Mouse (Mus musculus) intestine, embryonic 15.5 days (tissue): Measurements from ENCODE around the gene Trim8. TPM values are rescaled to one million over a fixed set of nuclear protein-coding genes. Genes with fewer than 3 reads are reported as not detected.
A peak's percentile ranks its signal among the peaks of the same experiment; 100 is the strongest.

Source experiments
- ATAC-seq: fragments of 200-750 bp; cut with Nextera tagmentation; 2 replicates; pipeline ENCODE4 v1.8.0; 2017; ENCODE audit warnings: moderate TSS enrichment, moderate library complexity
- H3K27ac ChIP-seq: fragments of 300-500 bp; sonication (generic); 2 replicates; pipeline ENCODE4 v1.5.1; 2015; ENCODE audit warnings: mild to moderate bottlenecking, inconsistent platforms
- H3K27me3 ChIP-seq: fragments of 300-500 bp; sonication (generic); replicated peaks from 2 replicates; pipeline ENCODE4 v1.6.1; 2015; ENCODE audit warnings: inconsistent platforms
- H3K36me3 ChIP-seq: fragments of 300-500 bp; sonication (generic); 2 replicates; pipeline ENCODE4 v1.6.1; 2015; ENCODE audit warnings: inconsistent platforms
- H3K4me1 ChIP-seq: fragments of 300-500 bp; sonication (generic); replicated peaks from 2 replicates; pipeline ENCODE4 v1.6.1; 2015; ENCODE audit warnings: inconsistent platforms
- H3K4me2 ChIP-seq: fragments of 300-500 bp; sonication (generic); replicated peaks from 2 replicates; pipeline ENCODE4 v1.6.1; 2015; ENCODE audit warnings: mild to moderate bottlenecking, inconsistent platforms
- H3K4me3 ChIP-seq: fragments of 300-500 bp; sonication (generic); replicated peaks from 2 replicates; pipeline ENCODE4 v1.5.1; 2015; ENCODE audit warnings: inconsistent platforms
- H3K9ac ChIP-seq: fragments of 300-500 bp; sonication (generic); 2 replicates; pipeline ENCODE4 v1.6.1; 2015; ENCODE audit warnings: inconsistent platforms
- H3K9me3 ChIP-seq: fragments of 300-500 bp; sonication (generic); 2 replicates; pipeline ENCODE4 v1.6.1; 2016; ENCODE audit warnings: inconsistent platforms
- WGBS: fragments of 180-500 bp; shearing (Covaris S2); methylation state at CpG from one replicate; pipeline ENCODE4 v1.1.7; 2015; 5-methylcytosine and 5-hydroxymethylcytosine counted together
- polyA plus RNA-seq: library from polyadenylated mRNA; unstranded; fragments of >200 nt; fragmentation: Nextera tagmentation; extraction: Ambion mirVana; gene quantifications from 2 replicates; pipeline ENCODE4 v1.2.1, GENCODE M21; 2015

Trim8 gene
- polyA plus RNA-seq, 1 experiment from 2014 or later = 16.4 TPM

DNA sequence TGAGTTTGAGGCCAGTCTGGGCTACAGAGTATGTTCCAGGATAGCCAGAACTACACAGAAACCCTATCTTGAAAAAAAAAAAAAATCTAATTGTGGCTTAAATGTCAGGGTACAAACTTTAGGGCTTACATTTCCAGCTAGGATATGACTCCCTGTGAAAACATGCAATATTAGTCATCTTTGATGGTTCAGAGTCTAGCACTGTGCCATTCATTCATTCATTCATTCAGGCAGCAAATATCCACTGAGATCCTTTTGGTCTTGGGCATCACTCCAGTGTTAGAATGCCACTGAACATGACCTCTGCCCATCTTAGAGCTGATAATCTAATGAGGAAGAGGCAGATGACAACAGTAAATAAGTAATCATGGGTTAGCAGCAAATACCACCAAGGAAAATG, 20.2 kb downstream of the Trim8 start:
- H3K27ac ChIP-seq = no peak overlapping the region
- no peaks in the 10 kb centered on the region for H3K27me3 ChIP-seq
- no peaks in the 10 kb centered on the region for H3K9me3 ChIP-seq
- ATAC-seq = no peak
- peaks cover 62% of the 10 kb centered on the region for H3K4me1 ChIP-seq
- H3K36me3 ChIP-seq = no peaks in the 10 kb centered on the region; the same call in 1 of the 2 replicates
- H3K9ac ChIP-seq = no peak overlapping the region
- H3K4me2 ChIP-seq = no peak overlapping the region
- no peak overlapping the region for H3K4me3 ChIP-seq

DNA sequence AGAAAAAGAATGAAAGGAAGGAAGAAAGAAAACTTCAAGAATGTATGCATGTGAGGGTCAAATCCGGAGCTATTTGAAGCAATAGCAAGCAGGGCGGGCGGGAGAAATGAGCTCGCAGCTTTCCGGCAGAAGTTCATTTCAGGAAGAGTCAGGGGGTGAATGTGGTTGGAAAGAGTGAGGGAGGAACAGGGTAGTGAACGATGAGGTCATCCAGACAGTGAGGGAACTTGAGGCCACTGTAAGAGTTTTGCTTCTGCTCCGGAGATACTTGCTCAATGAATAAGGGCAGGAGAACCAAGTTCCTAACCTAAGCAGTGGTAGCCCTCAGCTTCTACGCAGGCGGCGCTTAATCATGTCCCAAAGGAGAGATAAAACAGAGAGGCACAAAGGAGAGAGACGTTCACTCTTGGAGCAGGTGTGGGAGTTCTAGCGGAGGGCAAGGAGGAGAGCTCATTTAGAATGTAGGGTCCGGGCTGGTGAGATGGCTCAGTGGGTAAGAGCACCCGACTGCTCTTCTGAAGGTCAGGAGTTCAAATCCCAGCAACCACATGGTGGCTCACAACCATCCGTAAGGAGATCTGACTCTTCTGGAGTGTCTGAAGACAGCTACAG, 21.0 kb downstream of the Trim8 start:
- Histone ChIP-seq H3K4me1 (peaks cover 53% of the 10 kb centered on the region), H3K27me3 (no peaks in the 10 kb centered on the region), H3K9me3 (no peaks in the 10 kb centered on the region), H3K9ac (no peak overlapping the region), H3K36me3 (no peaks in the 10 kb centered on the region), H3K4me2 (no peak overlapping the region), H3K4me3 (no peak overlapping the region), H3K27ac (0 out of 2 replicates have a peak overlapping the region, but pooled peaks have one; percentile 18)
- no peak for ATAC-seq
- 27% methylated on average over 15 of the region's 15 CpGs for WGBS

DNA sequence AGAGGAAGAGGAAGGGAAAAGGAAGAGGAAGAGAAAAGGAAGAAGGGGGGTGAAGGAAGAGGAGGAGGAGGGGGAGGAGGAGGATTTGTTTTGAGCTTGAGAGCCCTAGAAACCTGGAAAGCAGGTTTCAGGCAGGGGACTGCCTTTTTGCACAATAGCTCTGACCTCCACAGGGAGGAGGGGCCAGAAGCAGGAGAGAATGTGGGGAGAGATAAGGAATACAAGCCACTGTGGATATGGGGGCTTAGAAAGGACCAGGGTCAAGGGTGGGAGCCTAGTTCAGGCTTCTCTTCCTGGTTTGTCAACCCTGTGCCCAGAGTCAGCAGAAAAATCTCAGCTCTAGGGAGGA, 21.6 kb downstream of the Trim8 start:
- H3K4me3 ChIP-seq = no peak overlapping the region

DNA sequence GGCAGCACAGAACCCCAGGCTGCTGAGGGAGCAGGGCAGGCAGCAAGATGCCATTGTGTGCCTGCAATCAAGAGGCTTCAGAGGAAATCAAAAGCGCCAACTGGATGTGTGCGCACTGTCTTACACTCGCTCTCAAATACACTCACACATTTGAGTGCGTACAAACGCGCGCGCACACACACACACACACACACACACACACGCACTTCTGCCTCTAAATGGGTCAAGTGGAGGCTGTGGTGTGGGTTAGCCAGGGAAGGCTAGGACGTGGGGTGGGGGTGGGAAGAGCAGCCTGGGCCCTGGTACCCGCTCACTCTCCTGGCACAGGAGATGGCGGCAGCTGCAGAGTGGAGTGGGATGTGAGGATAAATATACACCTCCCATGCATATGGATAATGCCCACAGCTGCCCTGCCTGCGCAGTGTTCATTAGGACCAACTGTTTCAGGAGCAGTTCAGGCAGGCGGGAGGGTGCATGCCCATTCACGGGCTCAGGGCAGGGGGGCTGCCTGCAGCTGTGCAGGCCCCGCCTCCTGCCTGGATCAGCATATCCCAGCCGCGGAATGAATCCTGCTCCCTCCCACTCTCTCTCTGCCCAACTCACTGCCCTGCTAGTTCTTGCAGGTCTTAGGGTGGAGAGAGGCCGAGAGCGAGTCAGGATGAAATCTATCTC, 22.1 kb downstream of the Trim8 start:
- Histone ChIP-seq H3K4me3 (peak overlapping the region; percentile 9; the same call in 1 of the 2 replicates), H3K9ac (peak overlapping the region; percentile 32), H3K9me3 (no peaks in the 10 kb centered on the region), H3K4me1 (peaks cover 46% of the 10 kb centered on the region), H3K36me3 (no peaks in the 10 kb centered on the region), H3K27me3 (no peaks in the 10 kb centered on the region), H3K27ac (peak overlapping the region; percentile 76), H3K4me2 (peak overlapping the region; percentile 61)
- ATAC-seq = peak; percentile 73
- 12% methylated on average over 20 of the region's 20 CpGs for WGBS

More for the DNA sequence above, 21.6 kb downstream of the Trim8 start:
- H3K27ac ChIP-seq = peak overlapping the region; percentile 76
- ATAC-seq = peak; percentile 5; the same call in 1 of the 2 replicates
- H3K9me3 ChIP-seq = no peaks in the 10 kb centered on the region
- peaks cover 47% of the 10 kb centered on the region for H3K4me1 ChIP-seq
- H3K4me2 ChIP-seq = peak overlapping the region; percentile 61
- no peak overlapping the region; the same call in 1 of the 2 replicates for H3K9ac ChIP-seq
- no peaks in the 10 kb centered on the region for H3K36me3 ChIP-seq
- no peaks in the 10 kb centered on the region for H3K27me3 ChIP-seq

DNA sequence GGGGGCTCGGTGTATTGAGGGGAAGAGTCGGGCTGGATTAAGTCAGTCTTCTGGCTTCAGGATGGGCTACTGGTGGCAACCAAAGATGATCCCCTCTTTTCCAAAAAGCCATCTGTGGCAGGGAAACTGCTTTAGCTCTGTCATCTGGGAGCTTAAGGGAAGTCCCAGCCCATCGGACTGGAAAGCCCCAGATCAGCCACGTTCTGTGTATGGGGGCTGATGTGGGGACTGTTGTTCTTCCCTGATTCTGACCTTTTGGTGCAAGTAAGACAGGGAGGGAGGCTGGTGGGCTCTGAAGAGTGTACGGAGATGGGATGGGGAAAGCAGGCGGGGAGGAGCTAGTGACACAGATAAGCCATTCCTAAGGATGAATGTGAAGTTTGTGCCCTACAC, 22.6 kb downstream of the Trim8 start:
- Histone ChIP-seq H3K4me2 (peak overlapping the region; percentile 61), H3K9ac (peak overlapping the region; percentile 32; the same call in 1 of the 2 replicates), H3K9me3 (no peaks in the 10 kb centered on the region), H3K36me3 (no peaks in the 10 kb centered on the region), H3K4me3 (peak overlapping the region; percentile 9; the same call in 1 of the 2 replicates), H3K27me3 (no peaks in the 10 kb centered on the region), H3K4me1 (peaks cover 47% of the 10 kb centered on the region), H3K27ac (peak overlapping the region; percentile 76)
- 15% methylated on average over 6 of the region's 6 CpGs for WGBS
- ATAC-seq = 0 out of 2 replicates have a peak, but pooled peaks have one; percentile 12

DNA sequence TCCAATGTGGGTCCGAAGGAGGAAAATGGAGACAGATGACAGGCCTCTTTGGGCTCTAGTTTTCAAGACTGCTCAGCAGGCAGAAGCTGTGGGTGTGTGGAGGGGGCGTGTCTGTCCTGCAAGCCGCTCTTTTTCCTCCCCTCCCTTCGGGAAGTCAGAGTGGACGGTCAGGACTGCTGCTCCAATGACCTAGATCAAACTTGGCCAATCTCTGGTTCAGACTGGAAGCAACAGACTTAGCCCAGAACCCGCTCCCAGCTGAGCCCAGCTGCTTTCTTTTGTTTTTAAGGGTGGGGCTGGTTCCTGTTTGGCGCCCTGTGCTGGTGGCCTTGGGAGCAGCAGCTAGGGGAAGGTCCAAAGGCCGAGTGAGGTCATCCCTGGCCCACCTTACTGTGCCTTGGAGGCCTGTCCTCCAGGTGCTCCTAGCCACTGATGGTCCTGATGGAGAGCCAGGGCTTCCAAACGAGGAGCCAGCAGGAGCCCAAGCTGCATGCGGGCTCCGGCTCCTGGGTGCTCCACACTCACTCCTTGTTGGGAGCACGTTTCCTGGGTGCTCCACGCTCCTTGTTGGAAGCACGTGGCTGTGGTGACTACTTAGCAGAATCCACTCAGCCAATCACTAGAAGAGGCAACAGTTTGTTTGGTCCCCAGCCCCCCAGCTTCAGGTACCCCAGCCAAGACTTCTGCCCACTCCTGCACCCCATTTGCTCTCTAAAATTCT, 23.3 kb downstream of the Trim8 start:
- 30% methylated on average over 14 of the region's 14 CpGs for WGBS
- Histone ChIP-seq H3K9me3 (no peaks in the 10 kb centered on the region), H3K27me3 (no peaks in the 10 kb centered on the region), H3K4me3 (0 out of 2 replicates have a peak overlapping the region, but pooled peaks have one; percentile 9), H3K36me3 (no peaks in the 10 kb centered on the region), H3K4me1 (peaks cover 50% of the 10 kb centered on the region), H3K27ac (peak overlapping the region; percentile 76), H3K4me2 (peak overlapping the region; percentile 61), H3K9ac (peak overlapping the region; percentile 32; the same call in 1 of the 2 replicates)
- peak; percentile 39 for ATAC-seq

DNA sequence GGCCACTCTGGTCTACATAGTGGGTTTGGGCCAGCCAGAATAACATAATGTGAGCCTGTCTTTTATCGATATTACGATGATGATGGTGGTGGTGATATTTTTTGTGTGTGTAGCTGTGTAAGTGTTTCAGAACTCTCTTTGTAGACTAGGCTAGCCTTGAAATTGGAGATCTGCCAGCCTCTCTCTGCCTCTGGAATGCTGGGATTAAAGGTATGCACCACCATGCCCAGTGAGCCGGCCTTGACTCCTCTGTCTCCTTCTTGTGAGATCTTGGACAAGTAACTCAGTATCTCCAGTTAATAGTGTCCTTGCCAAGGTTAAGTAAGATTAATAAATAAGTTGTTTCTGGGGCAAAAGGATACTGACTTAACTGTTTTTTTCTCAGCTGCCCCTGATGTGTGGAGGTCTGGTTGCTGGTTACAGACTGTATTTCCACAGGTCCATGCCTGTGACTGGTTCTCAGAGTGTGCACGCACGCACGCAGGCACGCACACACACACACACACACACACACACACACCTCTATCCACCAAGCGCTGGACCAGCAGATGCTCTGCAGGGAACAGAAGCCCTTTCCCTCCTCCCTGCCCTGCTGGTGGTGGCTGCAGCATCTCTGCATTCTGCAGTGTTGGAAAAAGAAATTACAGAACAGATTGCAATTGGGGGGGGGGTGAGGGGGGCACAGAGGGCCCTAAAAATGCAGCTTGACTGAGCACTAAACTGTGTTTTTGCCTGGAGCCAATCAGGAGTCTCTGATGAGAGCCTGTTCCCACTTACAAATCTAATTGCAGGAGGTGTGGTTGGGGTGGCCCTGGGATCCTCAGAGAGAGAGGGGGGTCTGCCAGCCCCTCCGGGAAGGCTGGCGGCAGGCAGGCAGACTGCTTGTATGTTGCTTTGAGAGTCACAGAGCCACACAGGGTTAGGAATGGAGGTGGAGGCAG, 24.5 kb downstream of the Trim8 start:
- H3K9ac ChIP-seq = no peak overlapping the region
- no peak overlapping the region for H3K27ac ChIP-seq
- no peaks in the 10 kb centered on the region for H3K27me3 ChIP-seq
- no peaks in the 10 kb centered on the region for H3K9me3 ChIP-seq
- 68% methylated on average over 10 of the region's 10 CpGs for WGBS
- no peak overlapping the region for H3K4me3 ChIP-seq
- no peaks in the 10 kb centered on the region for H3K36me3 ChIP-seq
- H3K4me1 ChIP-seq = peaks cover 58% of the 10 kb centered on the region
- ATAC-seq = no peak
- no peak overlapping the region for H3K4me2 ChIP-seq

DNA sequence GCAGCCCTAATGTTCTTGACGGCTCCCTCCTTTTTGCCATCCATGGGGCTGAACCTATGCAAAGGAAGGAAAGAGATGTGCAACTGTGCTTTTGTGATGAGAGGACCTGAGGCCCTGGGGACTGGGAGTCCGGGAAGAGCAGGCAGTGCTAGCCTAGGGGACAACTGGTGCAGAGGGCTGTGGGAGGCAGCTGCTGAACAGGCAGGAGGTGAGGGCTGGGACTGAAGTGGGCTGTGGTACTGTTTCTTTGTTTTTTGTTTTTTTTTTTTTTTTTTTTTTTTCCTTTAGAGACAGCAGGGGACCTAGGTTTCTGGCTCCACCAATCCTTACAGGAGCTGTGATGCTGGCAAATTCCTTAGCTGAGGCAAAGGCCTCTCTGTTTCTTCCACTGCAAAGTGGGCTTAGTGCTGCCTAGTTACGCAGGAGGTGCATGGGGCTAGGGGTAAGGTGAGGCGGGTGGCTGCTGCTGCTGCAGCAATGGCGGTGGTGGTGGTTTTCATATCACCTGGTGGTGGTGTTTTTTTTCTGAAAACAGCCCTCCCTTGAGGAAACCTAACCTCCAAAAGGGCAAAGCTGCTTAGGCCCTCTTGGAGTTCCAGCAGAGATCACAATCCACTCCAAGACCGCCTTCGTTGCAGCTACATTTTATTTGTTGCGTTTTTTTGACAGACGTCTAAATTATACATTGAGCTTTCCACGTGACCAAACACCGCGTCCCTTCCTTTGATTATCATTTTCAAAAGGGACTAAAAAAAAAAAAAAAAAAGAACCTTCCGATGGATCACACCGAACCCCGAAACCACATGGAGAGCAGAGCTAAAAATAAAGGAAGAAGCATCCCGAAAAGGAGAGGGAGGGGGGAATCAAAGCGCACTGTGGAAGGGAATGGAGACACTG, 26.4 kb downstream of the Trim8 start:
- Histone ChIP-seq H3K27me3 (no peaks in the 10 kb centered on the region), H3K9me3 (no peaks in the 10 kb centered on the region), H3K9ac (no peak overlapping the region), H3K27ac (no peak overlapping the region), H3K4me1 (peaks cover 69% of the 10 kb centered on the region), H3K36me3 (no peaks in the 10 kb centered on the region), H3K4me3 (peak overlapping the region; percentile 9; the same call in 1 of the 2 replicates), H3K4me2 (peak overlapping the region; percentile 57)
- WGBS = 50% methylated on average over 17 of the region's 17 CpGs
- no peak for ATAC-seq

DNA sequence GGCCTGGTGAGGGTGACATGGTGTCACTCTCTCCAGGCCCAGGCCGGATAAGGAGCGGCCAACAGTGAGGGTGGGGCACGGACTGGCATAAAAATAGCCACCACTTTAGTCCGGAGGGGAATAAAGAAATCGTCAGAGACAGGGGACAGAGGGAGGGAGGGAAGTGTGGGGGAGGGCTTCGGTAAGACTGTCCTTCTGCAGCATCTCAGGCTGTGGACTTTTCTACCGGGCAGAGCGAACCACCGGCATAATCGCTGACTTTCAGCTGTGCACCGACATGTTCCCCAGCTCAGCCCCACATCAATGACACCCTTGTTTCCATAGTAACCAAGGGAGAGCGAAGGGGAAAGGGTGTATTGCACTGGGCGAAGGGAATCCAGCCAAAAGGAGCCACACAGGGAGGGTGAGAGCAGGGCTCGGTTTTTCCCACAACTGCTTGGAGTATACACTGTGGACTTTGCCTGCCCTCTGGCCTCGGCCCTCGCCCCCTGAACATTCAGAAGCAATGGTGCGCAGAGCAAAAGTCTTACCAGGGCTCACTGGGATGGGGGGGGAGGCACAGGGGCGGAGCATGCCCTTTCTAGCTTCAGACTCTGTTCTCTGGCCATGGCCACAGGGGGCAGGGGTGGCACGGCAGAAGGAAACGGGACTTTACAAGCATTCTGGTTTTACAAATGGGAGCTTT, 27.2 kb downstream of the Trim8 start:
- 7% methylated on average over 20 of the region's 20 CpGs for WGBS
- 0 out of 2 replicates have a peak overlapping the region, but pooled peaks have one; percentile 1 for H3K9ac ChIP-seq
- H3K36me3 ChIP-seq = no peaks in the 10 kb centered on the region
- peak overlapping the region; percentile 9; the same call in 1 of the 2 replicates for H3K4me3 ChIP-seq
- peak; percentile 16 for ATAC-seq
- H3K27ac ChIP-seq = 0 out of 2 replicates have a peak overlapping the region, but pooled peaks have one; percentile 7
- H3K4me1 ChIP-seq = peaks cover 69% of the 10 kb centered on the region
- H3K27me3 ChIP-seq = no peaks in the 10 kb centered on the region
- H3K9me3 ChIP-seq = no peaks in the 10 kb centered on the region
- peak overlapping the region; percentile 57 for H3K4me2 ChIP-seq

DNA sequence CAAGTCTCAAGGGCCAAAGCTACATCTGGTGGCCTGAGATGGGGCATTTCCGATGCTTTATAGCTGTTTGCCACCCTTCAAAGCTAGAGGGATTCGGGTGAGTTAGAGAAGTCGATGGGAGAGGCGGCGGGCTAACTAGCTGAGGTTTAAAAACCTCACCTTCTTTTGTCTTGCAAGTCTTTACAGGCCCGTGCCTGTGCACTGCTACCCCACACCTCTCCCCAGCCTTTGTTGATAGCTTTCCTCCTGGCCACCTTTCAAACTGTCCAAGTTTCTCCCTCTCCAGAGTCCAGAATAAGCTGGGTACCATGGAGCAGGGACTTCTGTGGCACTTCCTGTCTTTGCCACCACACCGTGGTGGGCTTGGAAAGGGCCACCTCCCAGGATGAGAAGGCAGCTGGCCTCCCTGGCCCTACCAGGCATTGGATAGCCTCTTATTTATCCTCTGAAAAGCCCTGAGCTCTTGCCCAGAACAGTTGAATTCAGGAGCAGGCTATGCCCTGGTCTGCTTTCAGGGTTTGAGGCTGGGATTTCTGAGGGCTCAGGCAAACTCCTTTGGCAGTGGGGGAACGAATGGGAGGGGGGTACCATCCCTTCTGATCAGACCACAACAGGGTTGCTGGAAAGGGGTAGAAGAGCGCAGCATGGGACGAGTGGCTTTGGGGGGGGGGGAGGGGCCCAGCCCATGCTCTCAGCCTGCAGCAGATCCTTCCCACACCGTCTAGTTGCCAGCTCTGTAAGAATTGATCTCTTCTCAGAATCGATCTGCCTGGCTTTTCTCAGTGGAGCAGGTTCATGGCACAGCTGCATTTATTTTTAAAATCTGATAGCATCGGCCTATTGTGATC, 28.3 kb downstream of the Trim8 start:
- Histone ChIP-seq H3K9me3 (no peaks in the 10 kb centered on the region), H3K27ac (0 out of 2 replicates have a peak overlapping the region, but pooled peaks have one; percentile 2), H3K4me1 (peaks cover 63% of the 10 kb centered on the region), H3K36me3 (no peaks in the 10 kb centered on the region), H3K9ac (no peak overlapping the region), H3K27me3 (no peaks in the 10 kb centered on the region), H3K4me3 (no peak overlapping the region), H3K4me2 (no peak overlapping the region)
- 45% methylated on average over 13 of the region's 13 CpGs for WGBS
- ATAC-seq = no peak
